8 mouse cellular contexts compared by ENCODE assay signal in genomic region chr3:89227307-89228179, GRCm38 (mm10). TPM values are rescaled to one million over a fixed set of nuclear protein-coding genes. Genes with fewer than 3 reads are reported as not detected.
A peak's percentile ranks its signal among the peaks of the same experiment; 100 is the strongest.
DNase-seq lines count a peak whose midpoint lies in the region; ATAC-seq and TF ChIP-seq lines count a peak whose summit lies in the region.

No protein-coding gene starts in this region.

- peaks cover 9% of the 10 kb centered on the region for H3K36me3 ChIP-seq in embryonic facial prominence, embryonic 12.5 days
- H3K36me3 ChIP-seq in heart, adult 2 months (ENCODE audit: control insufficient read depth, insufficient read depth, low read length), result no peaks in the 10 kb centered on the region
- peaks cover 27% of the 10 kb centered on the region for H3K36me3 ChIP-seq in limb, embryonic 10.5 days
- peaks cover 46% of the 10 kb centered on the region for H3K36me3 ChIP-seq in midbrain, embryonic 10.5 days

- peak overlapping the region; percentile 80 for H3K27ac ChIP-seq in embryonic facial prominence, embryonic 12.5 days
- H3K27ac ChIP-seq in heart, adult 2 months, result peak overlapping the region; percentile 87
- peak overlapping the region; percentile 87 for H3K27ac ChIP-seq in limb, embryonic 10.5 days
- peak overlapping the region; percentile 99 for H3K27ac ChIP-seq in midbrain, embryonic 10.5 days (replicated peaks)

- H3K9me3 ChIP-seq in embryonic facial prominence, embryonic 12.5 days, result no peaks in the 10 kb centered on the region
- no peaks in the 10 kb centered on the region for H3K9me3 ChIP-seq in limb, embryonic 10.5 days (replicated peaks)
- no peaks in the 10 kb centered on the region for H3K9me3 ChIP-seq in midbrain, embryonic 10.5 days (replicated peaks)

- peaks cover 19% of the 10 kb centered on the region; the same call in 1 of the 2 replicates for H3K27me3 ChIP-seq in embryonic facial prominence, embryonic 12.5 days
- H3K27me3 ChIP-seq in heart, adult 2 months (ENCODE audit: control insufficient read depth, insufficient read depth, low read length), result no peaks in the 10 kb centered on the region
- H3K27me3 ChIP-seq in limb, embryonic 10.5 days (ENCODE audit: low read depth, poor library complexity, severe bottlenecking), result peaks cover 61% of the 10 kb centered on the region
- H3K27me3 ChIP-seq in midbrain, embryonic 10.5 days (ENCODE audit: low read depth, poor library complexity, severe bottlenecking), result peaks cover 33% of the 10 kb centered on the region

- peak overlapping the region; percentile 72 for H3K9ac ChIP-seq in embryonic facial prominence, embryonic 12.5 days
- peak overlapping the region; percentile 17 for H3K9ac ChIP-seq in heart, adult 2 months (ENCODE audit: low read depth, low read length)

- H3K4me1 ChIP-seq in embryonic facial prominence, embryonic 12.5 days, result peaks cover 29% of the 10 kb centered on the region
- H3K4me1 ChIP-seq in heart, adult 2 months (ENCODE audit: control insufficient read depth, insufficient read depth, low read length), result no peaks in the 10 kb centered on the region; the same call in 1 of the 2 replicates
- peaks cover 50% of the 10 kb centered on the region for H3K4me1 ChIP-seq in limb, embryonic 10.5 days
- H3K4me1 ChIP-seq in midbrain, embryonic 10.5 days, result peaks cover 73% of the 10 kb centered on the region

- peak; percentile 61 for TF ChIP-seq POLR2A in heart, adult 2 months (IDR thresholded peaks at IDR 0.05; ENCODE audit: insufficient read depth, low read depth, low read length)

- WGBS in embryonic facial prominence, embryonic 12.5 days, result 3% methylated on average over 41 of the region's 41 CpGs
- 10% methylated on average over 41 of the region's 41 CpGs for WGBS in heart, adult 2 months
- WGBS in limb, embryonic 10.5 days, result 4% methylated on average over 41 of the region's 41 CpGs
- WGBS in midbrain, embryonic 10.5 days, result 2% methylated on average over 41 of the region's 41 CpGs

- DNase-seq in layer of hippocampus, adult 11-12 months (ENCODE audit: low spot score), result peak; percentile 92
- DNase-seq in layer of hippocampus, adult 9-10 months (ENCODE audit: low spot score), result no peak
- peak; percentile 82 to 87 for DNase-seq in heart, adult 2 months
- DNase-seq in kidney, adult 11 months, result peak; percentile 92
- peak; percentile 93 for DNase-seq in limb, embryonic 10.5 days (ENCODE audit: low spot score)
- DNase-seq in midbrain, embryonic 10.5 days (ENCODE audit: low spot score), result peak; percentile 99
- DNase-seq in right cerebral cortex, postnatal 4 days, result peak; percentile 85

- intact Hi-C loops in heart, adult 2 months (cut with DNase I), result no loop called here

- ATAC-seq in embryonic facial prominence, embryonic 12.5 days (ENCODE audit: insufficient number of reproducible peaks, insufficient read depth, low FRiP score, low TSS enrichment), result peak; percentile 83

- no peaks in the 10 kb centered on the region for H3K79me2 ChIP-seq in heart, adult 2 months (replicated peaks; ENCODE audit: control insufficient read depth, insufficient read depth, low read length)

- TF ChIP-seq EP300 in heart, adult 2 months (IDR thresholded peaks at IDR 0.05; ENCODE audit: insufficient read depth, low read depth, low read length), result no peak

- H3K4me3 ChIP-seq in embryonic facial prominence, embryonic 12.5 days, result peak overlapping the region; percentile 46
- peak overlapping the region; percentile 65 for H3K4me3 ChIP-seq in heart, adult 2 months
- peak overlapping the region; percentile 66 for H3K4me3 ChIP-seq in limb, embryonic 10.5 days
- peak overlapping the region; percentile 89 for H3K4me3 ChIP-seq in midbrain, embryonic 10.5 days

- TF ChIP-seq CTCF in heart, adult 2 months (IDR thresholded peaks at IDR 0.05), result no peak

- H3K4me2 ChIP-seq in embryonic facial prominence, embryonic 12.5 days (replicated peaks), result peak overlapping the region; percentile 95

RNA-seq across cellular contexts. Expression of gene Mtx1, which starts 0.7 kb away (rescaled TPM):
- 208 and 211 TPM in 2 replicates for polyA plus RNA-seq in embryonic facial prominence, embryonic 12.5 days (2016; fragmentation: Nextera tagmentation; extraction: Ambion mirVana)
- 10 to 100 TPM; 59.8 to 61.8 TPM for total RNA-seq in heart, adult 2 months (2021)
- polyA plus RNA-seq in heart, adult 2 months (2012; rRNA removed), result 96.2 and 111 TPM in 2 replicates
- 250 and 265 TPM in 2 replicates for polyA plus RNA-seq in limb, embryonic 10.5 days (2016; fragmentation: Nextera tagmentation; extraction: Ambion mirVana)
- 238 TPM in 2 replicates for polyA plus RNA-seq in midbrain, embryonic 10.5 days (2016; fragmentation: Nextera tagmentation; extraction: Ambion mirVana)

RNA-seq across cellular contexts. Expression of gene Muc1, which starts 1.3 kb away (rescaled TPM):
- polyA plus RNA-seq in embryonic facial prominence, embryonic 12.5 days (2016; fragmentation: Nextera tagmentation; extraction: Ambion mirVana), result 0.78 and 1.6 TPM in 2 replicates
- total RNA-seq in heart, adult 2 months (2021), result under 1 TPM; 0.39 to 0.47 TPM
- polyA plus RNA-seq in heart, adult 2 months (2012; rRNA removed), result 0.67 and 6.2 TPM in 2 replicates
- polyA plus RNA-seq in limb, embryonic 10.5 days (2016; fragmentation: Nextera tagmentation; extraction: Ambion mirVana), result 0.24 and 0.74 TPM in 2 replicates
- polyA plus RNA-seq in midbrain, embryonic 10.5 days (2016; fragmentation: Nextera tagmentation; extraction: Ambion mirVana), result 1.8 and 3.4 TPM in 2 replicates

RNA-seq across cellular contexts. Expression of gene Thbs3, which starts 12.6 kb away (rescaled TPM):
- 42.6 and 46.2 TPM in 2 replicates for polyA plus RNA-seq in embryonic facial prominence, embryonic 12.5 days (2016; fragmentation: Nextera tagmentation; extraction: Ambion mirVana)
- 1 to 10 TPM; 3.4 to 5.1 TPM for total RNA-seq in heart, adult 2 months (2021)
- 15.8 and 24.3 TPM in 2 replicates for polyA plus RNA-seq in heart, adult 2 months (2012; rRNA removed)
- 12.2 and 26.8 TPM in 2 replicates for polyA plus RNA-seq in limb, embryonic 10.5 days (2016; fragmentation: Nextera tagmentation; extraction: Ambion mirVana)
- polyA plus RNA-seq in midbrain, embryonic 10.5 days (2016; fragmentation: Nextera tagmentation; extraction: Ambion mirVana), result 82.2 and 108 TPM in 2 replicates

RNA-seq across cellular contexts. Expression of gene Krtcap2, which starts 18.2 kb away (rescaled TPM):
- polyA plus RNA-seq in embryonic facial prominence, embryonic 12.5 days (2016; fragmentation: Nextera tagmentation; extraction: Ambion mirVana), result 297 and 306 TPM in 2 replicates
- total RNA-seq in heart, adult 2 months (2021), result 10 to 100 TPM; 80.7 to 95.7 TPM
- polyA plus RNA-seq in heart, adult 2 months (2012; rRNA removed), result 84.3 and 116 TPM in 2 replicates
- polyA plus RNA-seq in limb, embryonic 10.5 days (2016; fragmentation: Nextera tagmentation; extraction: Ambion mirVana), result 272 and 282 TPM in 2 replicates
- polyA plus RNA-seq in midbrain, embryonic 10.5 days (2016; fragmentation: Nextera tagmentation; extraction: Ambion mirVana), result 268 and 282 TPM in 2 replicates

RNA-seq across cellular contexts. Expression of gene Trim46, which starts 18.6 kb away (rescaled TPM):
- 6.2 and 7.7 TPM in 2 replicates for polyA plus RNA-seq in embryonic facial prominence, embryonic 12.5 days (2016; fragmentation: Nextera tagmentation; extraction: Ambion mirVana)
- total RNA-seq in heart, adult 2 months (2021), result under 1 TPM; 0.39 to 0.96 TPM
- polyA plus RNA-seq in heart, adult 2 months (2012; rRNA removed), result 1.4 and 1.9 TPM in 2 replicates
- 3.4 and 6.1 TPM in 2 replicates for polyA plus RNA-seq in limb, embryonic 10.5 days (2016; fragmentation: Nextera tagmentation; extraction: Ambion mirVana)
- polyA plus RNA-seq in midbrain, embryonic 10.5 days (2016; fragmentation: Nextera tagmentation; extraction: Ambion mirVana), result 5.7 and 11.5 TPM in 2 replicates
